Mouse (Mus musculus): ENCODE data around the gene Trpm8. TPM values are rescaled to one million over a fixed set of nuclear protein-coding genes. Genes with fewer than 3 reads are reported as not detected.

Trpm8 gene
- polyA plus RNA-seq, 1 experiment = 0.02 TPM

- Histone ChIP-seq H3K27ac (ENCODE audit: insufficient read depth, low read length) (no peak overlapping the region), H3K4me3 (ENCODE audit: insufficient read depth, low read length) (no peak overlapping the region), H3K4me1 (ENCODE audit: control insufficient read depth, insufficient read depth, low read length) (peaks cover 1% of the 10 kb centered on the region; the same call in 1 of the 2 replicates)
- TF ChIP-seq POLR2A (IDR thresholded peaks at IDR 0.05; ENCODE audit: extremely low read depth, insufficient read depth, low read length) (no peak), CTCF (IDR thresholded peaks at IDR 0.05; ENCODE audit: extremely low read depth, insufficient read depth, low read length) (no peak)
Observed at GRCm38 (mm10) chr1:88279111-88280005, 1.9 kb downstream of the Trpm8 start.

- H3K4me3 ChIP-seq (ENCODE audit: insufficient read depth, low read length) = no peak overlapping the region
- H3K4me1 ChIP-seq (ENCODE audit: control insufficient read depth, insufficient read depth, low read length) = peaks cover 1% of the 10 kb centered on the region; the same call in 1 of the 2 replicates
- no peak overlapping the region for H3K27ac ChIP-seq (ENCODE audit: insufficient read depth, low read length)
- TF ChIP-seq POLR2A (IDR thresholded peaks at IDR 0.05; ENCODE audit: extremely low read depth, insufficient read depth, low read length) (no peak), CTCF (IDR thresholded peaks at IDR 0.05; ENCODE audit: extremely low read depth, insufficient read depth, low read length) (no peak)
Observed at GRCm38 (mm10) chr1:88280006-88280690, 2.7 kb downstream of the Trpm8 start.

GRCm38 (mm10) chr1:88282301-88282700 is 4.8 kb downstream of the Trpm8 start:
- Histone ChIP-seq H3K27ac (ENCODE audit: insufficient read depth, low read length) (no peak overlapping the region), H3K4me3 (ENCODE audit: insufficient read depth, low read length) (no peak overlapping the region), H3K4me1 (ENCODE audit: control insufficient read depth, insufficient read depth, low read length) (no peaks in the 10 kb centered on the region)
- TF ChIP-seq POLR2A (IDR thresholded peaks at IDR 0.05; ENCODE audit: extremely low read depth, insufficient read depth, low read length) = no peak
- no peak for TF ChIP-seq CTCF (IDR thresholded peaks at IDR 0.05; ENCODE audit: extremely low read depth, insufficient read depth, low read length)

- TF ChIP-seq POLR2A (IDR thresholded peaks at IDR 0.05; ENCODE audit: extremely low read depth, insufficient read depth, low read length) = no peak
- no peak for TF ChIP-seq CTCF (IDR thresholded peaks at IDR 0.05; ENCODE audit: extremely low read depth, insufficient read depth, low read length)
- H3K4me3 ChIP-seq (ENCODE audit: insufficient read depth, low read length) = no peak overlapping the region
- no peaks in the 10 kb centered on the region for H3K4me1 ChIP-seq (ENCODE audit: control insufficient read depth, insufficient read depth, low read length)
- H3K27ac ChIP-seq (ENCODE audit: insufficient read depth, low read length) = no peak overlapping the region
Observed at GRCm38 (mm10) chr1:88283376-88284227, 6.1 kb downstream of the Trpm8 start.

GRCm38 (mm10) chr1:88284228-88284945 is 6.9 kb downstream of the Trpm8 start:
- no peaks in the 10 kb centered on the region for H3K4me1 ChIP-seq (ENCODE audit: control insufficient read depth, insufficient read depth, low read length)
- no peak overlapping the region for H3K4me3 ChIP-seq (ENCODE audit: insufficient read depth, low read length)
- TF ChIP-seq CTCF (IDR thresholded peaks at IDR 0.05; ENCODE audit: extremely low read depth, insufficient read depth, low read length) = no peak
- TF ChIP-seq POLR2A (IDR thresholded peaks at IDR 0.05; ENCODE audit: extremely low read depth, insufficient read depth, low read length) = no peak
- H3K27ac ChIP-seq (ENCODE audit: insufficient read depth, low read length) = no peak overlapping the region

GRCm38 (mm10) chr1:88284946-88285320 is 7.5 kb downstream of the Trpm8 start:
- TF ChIP-seq CTCF (IDR thresholded peaks at IDR 0.05; ENCODE audit: extremely low read depth, insufficient read depth, low read length) (peak; percentile 41), POLR2A (IDR thresholded peaks at IDR 0.05; ENCODE audit: extremely low read depth, insufficient read depth, low read length) (no peak)

GRCm38 (mm10) chr1:88285652-88286051 is 8.2 kb downstream of the Trpm8 start:
- H3K4me3 ChIP-seq (ENCODE audit: insufficient read depth, low read length) = no peak overlapping the region
- TF ChIP-seq POLR2A (IDR thresholded peaks at IDR 0.05; ENCODE audit: extremely low read depth, insufficient read depth, low read length) (no peak), CTCF (IDR thresholded peaks at IDR 0.05; ENCODE audit: extremely low read depth, insufficient read depth, low read length) (no peak)
- H3K27ac ChIP-seq (ENCODE audit: insufficient read depth, low read length) = no peak overlapping the region

More at GRCm38 (mm10) chr1:88284946-88285320, 7.5 kb downstream of the Trpm8 start:
- Histone ChIP-seq H3K4me1 (ENCODE audit: control insufficient read depth, insufficient read depth, low read length) (no peaks in the 10 kb centered on the region), H3K27ac (ENCODE audit: insufficient read depth, low read length) (no peak overlapping the region), H3K4me3 (ENCODE audit: insufficient read depth, low read length) (no peak overlapping the region)

GRCm38 (mm10) chr1:88286136-88286845 is 8.8 kb downstream of the Trpm8 start:
- Histone ChIP-seq H3K27ac (ENCODE audit: insufficient read depth, low read length) (no peak overlapping the region), H3K4me3 (ENCODE audit: insufficient read depth, low read length) (no peak overlapping the region), H3K4me1 (ENCODE audit: control insufficient read depth, insufficient read depth, low read length) (no peaks in the 10 kb centered on the region)
- no peak for TF ChIP-seq POLR2A (IDR thresholded peaks at IDR 0.05; ENCODE audit: extremely low read depth, insufficient read depth, low read length)
- TF ChIP-seq CTCF (IDR thresholded peaks at IDR 0.05; ENCODE audit: extremely low read depth, insufficient read depth, low read length) = no peak

More at GRCm38 (mm10) chr1:88285652-88286051, 8.2 kb downstream of the Trpm8 start:
- H3K4me1 ChIP-seq (ENCODE audit: control insufficient read depth, insufficient read depth, low read length) = no peaks in the 10 kb centered on the region
